Mouse (Mus musculus) kidney, embryonic 14.5 days (tissue): ENCODE measurements at regions not wholly inside any gene's neighbourhood (a gene's known extent, or its start where the extent isn't known, plus 50 kb on each side); places are given as distances from the start of the nearest gene placed in this dataset.

Experiments used
- ATAC-seq: fragments of 200-750 bp; cut with Nextera tagmentation; 2 replicates; pipeline ENCODE4 v1.8.0; 2017; ENCODE audit warnings: moderate number of reproducible peaks, mild to moderate bottlenecking, moderate TSS enrichment, moderate library complexity; ENCODE audit not compliant: low FRiP score, low TSS enrichment
- H3K27ac ChIP-seq: fragments of 300-500 bp; sonication (generic); 2 replicates; pipeline ENCODE4 v1.5.1; 2014; ENCODE audit warnings: low read depth, mild to moderate bottlenecking, low read length, moderate library complexity, mixed read lengths
- H3K27me3 ChIP-seq: fragments of 300-500 bp; sonication (generic); 2 replicates; pipeline ENCODE4 v1.6.1; 2014; ENCODE audit warnings: mild to moderate bottlenecking, low read length; ENCODE audit not compliant: control insufficient read depth, insufficient read depth
- H3K36me3 ChIP-seq: fragments of 300-500 bp; sonication (generic); 2 replicates; pipeline ENCODE4 v1.6.1; 2014; ENCODE audit warnings: low read length, mixed read lengths; ENCODE audit not compliant: control insufficient read depth, insufficient read depth
- H3K4me1 ChIP-seq: fragments of 300-500 bp; sonication (generic); 2 replicates; pipeline ENCODE4 v1.6.1; 2014; ENCODE audit warnings: low read length, mixed read lengths; ENCODE audit not compliant: control insufficient read depth, insufficient read depth
- H3K4me2 ChIP-seq: fragments of 300-500 bp; sonication (generic); replicated peaks from 2 replicates; pipeline ENCODE4 v1.6.1; 2014; ENCODE audit warnings: low read depth, mild to moderate bottlenecking, low read length
- H3K4me3 ChIP-seq: fragments of 300-500 bp; sonication (generic); 2 replicates; pipeline ENCODE4 v1.5.1; 2014; ENCODE audit warnings: mild to moderate bottlenecking, low read length
- H3K9ac ChIP-seq: fragments of 300-500 bp; sonication (generic); 2 replicates; pipeline ENCODE4 v1.6.1; 2014; ENCODE audit warnings: low read depth, mild to moderate bottlenecking, low read length, moderate library complexity
- H3K9me3 ChIP-seq: fragments of 300-500 bp; sonication (generic); 2 replicates; pipeline ENCODE4 v1.6.1; 2016; ENCODE audit warnings: low read length; ENCODE audit not compliant: control insufficient read depth
- WGBS: fragments of 180-500 bp; shearing (Covaris S2); extraction: QIAGEN DNeasy Blood & Tissue Kit; methylation state at CpG from one replicate; pipeline ENCODE4 v1.1.7; 2014; 5-methylcytosine and 5-hydroxymethylcytosine counted together

- H3K9me3 ChIP-seq = no peaks in the 10 kb centered on the region
- H3K9ac ChIP-seq = no peak overlapping the region
- 88% methylated on average over 4 of the region's 4 CpGs for WGBS
- H3K36me3 ChIP-seq = no peaks in the 10 kb centered on the region
- H3K27ac ChIP-seq = no peak overlapping the region
- no peak for ATAC-seq
- H3K4me3 ChIP-seq = no peak overlapping the region
- H3K27me3 ChIP-seq = no peaks in the 10 kb centered on the region
- H3K4me1 ChIP-seq = no peaks in the 10 kb centered on the region
- H3K4me2 ChIP-seq = no peak overlapping the region
Observed at GRCm38 (mm10) chr14:103911707-103912106, 67.5 kb upstream of the Ednrb start.

- no peaks in the 10 kb centered on the region for H3K27me3 ChIP-seq
- H3K4me3 ChIP-seq = no peak overlapping the region
- 88% methylated on average over 1 of the region's 1 CpGs for WGBS
- no peaks in the 10 kb centered on the region for H3K36me3 ChIP-seq
- no peak overlapping the region for H3K4me2 ChIP-seq
- no peak overlapping the region for H3K9ac ChIP-seq
- H3K27ac ChIP-seq = no peak overlapping the region
- H3K9me3 ChIP-seq = no peaks in the 10 kb centered on the region
- no peak for ATAC-seq
- no peaks in the 10 kb centered on the region for H3K4me1 ChIP-seq
Observed at GRCm38 (mm10) chr14:103911280-103911679, 67.1 kb upstream of the Ednrb start.

- WGBS = 55% methylated on average over 2 of the region's 2 CpGs
- no peaks in the 10 kb centered on the region for H3K36me3 ChIP-seq
- H3K27me3 ChIP-seq = no peaks in the 10 kb centered on the region
- no peak overlapping the region for H3K9ac ChIP-seq
- no peaks in the 10 kb centered on the region for H3K4me1 ChIP-seq
- no peak overlapping the region for H3K4me2 ChIP-seq
- H3K4me3 ChIP-seq = no peak overlapping the region
- ATAC-seq = no peak
- no peaks in the 10 kb centered on the region for H3K9me3 ChIP-seq
- H3K27ac ChIP-seq = no peak overlapping the region
Observed at GRCm38 (mm10) chr14:103906417-103907070, 62.3 kb upstream of the Ednrb start.

- 91% methylated on average over 2 of the region's 2 CpGs for WGBS
Observed at GRCm38 (mm10) chr14:103900817-103901216, 56.6 kb upstream of the Ednrb start.

GRCm38 (mm10) chr14:103899111-103899814 lies 55.1 kb upstream of the Ednrb start:
- peaks cover 6% of the 10 kb centered on the region; the same call in 1 of the 2 replicates for H3K4me1 ChIP-seq
- H3K9ac ChIP-seq = peak overlapping the region; percentile 35; the same call in 1 of the 2 replicates

More at GRCm38 (mm10) chr14:103900817-103901216, 56.6 kb upstream of the Ednrb start:
- Histone ChIP-seq H3K4me1 (peaks cover 6% of the 10 kb centered on the region; the same call in 1 of the 2 replicates), H3K27me3 (no peaks in the 10 kb centered on the region), H3K27ac (no peak overlapping the region), H3K9me3 (no peaks in the 10 kb centered on the region), H3K4me3 (no peak overlapping the region), H3K4me2 (no peak overlapping the region), H3K9ac (no peak overlapping the region), H3K36me3 (no peaks in the 10 kb centered on the region)
- no peak for ATAC-seq

GRCm38 (mm10) chr14:103898689-103899088 lies 54.5 kb upstream of the Ednrb start:
- peaks cover 6% of the 10 kb centered on the region; the same call in 1 of the 2 replicates for H3K4me1 ChIP-seq
- no peak overlapping the region for H3K27ac ChIP-seq
- no peaks in the 10 kb centered on the region for H3K36me3 ChIP-seq
- peak overlapping the region; percentile 30 for H3K4me3 ChIP-seq
- no peak overlapping the region for H3K9ac ChIP-seq
- H3K4me2 ChIP-seq = peak overlapping the region; percentile 50
- 17% methylated on average over 9 of the region's 9 CpGs for WGBS
- peak; percentile 64; the same call in 1 of the 2 replicates for ATAC-seq
- H3K27me3 ChIP-seq = no peaks in the 10 kb centered on the region
- no peaks in the 10 kb centered on the region for H3K9me3 ChIP-seq

More at GRCm38 (mm10) chr14:103899111-103899814, 55.1 kb upstream of the Ednrb start:
- H3K4me2 ChIP-seq = peak overlapping the region; percentile 50
- peak; percentile 92 for ATAC-seq
- H3K4me3 ChIP-seq = peak overlapping the region; percentile 30
- WGBS = 6% methylated on average over 22 of the region's 22 CpGs
- H3K9me3 ChIP-seq = no peaks in the 10 kb centered on the region
- H3K27ac ChIP-seq = peak overlapping the region; percentile 30; the same call in 1 of the 2 replicates
- H3K36me3 ChIP-seq = no peaks in the 10 kb centered on the region
- no peaks in the 10 kb centered on the region for H3K27me3 ChIP-seq

- H3K4me3 ChIP-seq = no peak overlapping the region
- H3K27me3 ChIP-seq = no peaks in the 10 kb centered on the region
- ATAC-seq = no peak
- H3K27ac ChIP-seq = no peak overlapping the region
- no peak overlapping the region for H3K9ac ChIP-seq
- H3K36me3 ChIP-seq = no peaks in the 10 kb centered on the region
- no peaks in the 10 kb centered on the region for H3K9me3 ChIP-seq
- 94% methylated on average over 7 of the region's 7 CpGs for WGBS
- no peak overlapping the region for H3K4me2 ChIP-seq
- peaks cover 6% of the 10 kb centered on the region; the same call in 1 of the 2 replicates for H3K4me1 ChIP-seq
Observed at GRCm38 (mm10) chr14:103895261-103895660, 51.1 kb upstream of the Ednrb start.
